Mouse (Mus musculus) stomach, embryonic 14.5 days (tissue): ENCODE results near the gene Arhgef3. TPM values are rescaled to one million over a fixed set of nuclear protein-coding genes. Genes with fewer than 3 reads are reported as not detected.

Experiments used
- ATAC-seq: fragments of 200-750 bp; cut with Nextera tagmentation; 2 replicates; pipeline ENCODE4 v1.8.0; 2017; ENCODE audit warnings: low read depth, moderate TSS enrichment; ENCODE audit not compliant: insufficient number of reproducible peaks, insufficient read depth, low FRiP score
- H3K27ac ChIP-seq: fragments of 300-500 bp; sonication (generic); 2 replicates; pipeline ENCODE4 v1.5.1; 2014; ENCODE audit warnings: mild to moderate bottlenecking, low read length, moderate library complexity, mixed read lengths
- H3K27me3 ChIP-seq: fragments of 300-500 bp; sonication (generic); 2 replicates; pipeline ENCODE4 v1.6.1; 2014; ENCODE audit warnings: low read length, control low read depth, mixed read lengths; ENCODE audit not compliant: control insufficient read depth, insufficient read depth
- H3K36me3 ChIP-seq: fragments of 300-500 bp; sonication (generic); 2 replicates; pipeline ENCODE4 v1.6.1; 2014; ENCODE audit warnings: mild to moderate bottlenecking, control low read depth, low read length, moderate library complexity, mixed read lengths; ENCODE audit not compliant: control insufficient read depth, insufficient read depth
- H3K4me1 ChIP-seq: fragments of 300-500 bp; sonication (generic); 2 replicates; pipeline ENCODE4 v1.6.1; 2014; ENCODE audit warnings: low read length, control low read depth, mixed read lengths; ENCODE audit not compliant: control insufficient read depth, insufficient read depth
- H3K4me2 ChIP-seq: fragments of 300-500 bp; sonication (generic); replicated peaks from 2 replicates; pipeline ENCODE4 v1.6.1; 2014; ENCODE audit warnings: low read depth, low read length, control low read depth
- H3K4me3 ChIP-seq: fragments of 300-500 bp; sonication (generic); 2 replicates; pipeline ENCODE4 v1.5.1; 2014; ENCODE audit warnings: low read depth, low read length, control low read depth
- H3K9ac ChIP-seq: fragments of 300-500 bp; sonication (generic); replicated peaks from 2 replicates; pipeline ENCODE4 v1.6.1; 2014; ENCODE audit warnings: low read depth, mild to moderate bottlenecking, control low read depth, low read length, moderate library complexity, mixed read lengths
- H3K9me3 ChIP-seq: fragments of 300-500 bp; sonication (generic); 2 replicates; pipeline ENCODE4 v1.6.1; 2016; ENCODE audit warnings: low read depth, low read length, control low read depth; ENCODE audit not compliant: control insufficient read depth
- WGBS: fragments of 180-500 bp; shearing (Covaris S2); extraction: QIAGEN DNeasy Blood & Tissue Kit; methylation state at CpG from one replicate; pipeline ENCODE4 v1.1.7; 2014; 5-methylcytosine and 5-hydroxymethylcytosine counted together
- polyA plus RNA-seq: library from polyadenylated mRNA; unstranded; fragments of >200 nt; fragmentation: Nextera tagmentation; extraction: Ambion mirVana; gene quantifications from 2 replicates; pipeline ENCODE4 v1.2.1, GENCODE M21; 2014

Arhgef3 gene
- polyA plus RNA-seq, 1 experiment from 2014 or later = 16.4 TPM

DNA sequence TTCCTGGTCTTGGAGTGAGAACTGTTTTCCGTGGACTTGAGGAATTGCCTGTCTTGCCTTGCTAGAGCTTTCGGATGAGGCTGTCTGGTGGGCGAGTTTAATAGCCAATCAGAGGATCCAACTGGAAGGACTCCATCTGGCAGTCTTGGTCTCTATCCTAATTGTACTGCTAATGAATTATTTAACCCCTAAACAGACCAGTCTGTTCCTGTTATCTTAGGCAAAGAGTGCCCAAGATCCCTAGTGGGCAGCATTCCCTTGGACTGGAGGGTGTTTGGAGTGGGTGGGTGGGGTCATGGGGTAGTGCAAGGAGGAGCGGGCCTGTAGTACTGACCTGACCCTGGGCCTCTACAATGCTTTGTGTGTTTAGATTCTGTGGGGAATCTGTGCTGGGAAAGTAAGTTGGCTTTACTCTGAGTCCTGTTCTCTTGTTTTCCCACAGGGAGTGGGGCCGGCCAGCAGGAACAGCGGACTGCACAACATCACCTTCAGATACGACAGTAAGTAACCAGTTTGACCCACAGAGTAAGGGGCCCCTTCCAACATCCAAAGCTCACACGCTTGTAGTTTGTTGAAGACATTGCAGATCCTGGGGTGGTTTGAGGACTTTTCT is 38.7 kb upstream of the Arhgef3 start:
- Histone ChIP-seq H3K4me3 (no peak overlapping the region), H3K27me3 (no peaks in the 10 kb centered on the region), H3K4me1 (peaks cover 47% of the 10 kb centered on the region), H3K4me2 (no peak overlapping the region), H3K36me3 (no peaks in the 10 kb centered on the region), H3K9me3 (no peaks in the 10 kb centered on the region), H3K9ac (no peak overlapping the region), H3K27ac (no peak overlapping the region)
- ATAC-seq = no peak
- 41% methylated on average over 8 of the region's 8 CpGs for WGBS

DNA sequence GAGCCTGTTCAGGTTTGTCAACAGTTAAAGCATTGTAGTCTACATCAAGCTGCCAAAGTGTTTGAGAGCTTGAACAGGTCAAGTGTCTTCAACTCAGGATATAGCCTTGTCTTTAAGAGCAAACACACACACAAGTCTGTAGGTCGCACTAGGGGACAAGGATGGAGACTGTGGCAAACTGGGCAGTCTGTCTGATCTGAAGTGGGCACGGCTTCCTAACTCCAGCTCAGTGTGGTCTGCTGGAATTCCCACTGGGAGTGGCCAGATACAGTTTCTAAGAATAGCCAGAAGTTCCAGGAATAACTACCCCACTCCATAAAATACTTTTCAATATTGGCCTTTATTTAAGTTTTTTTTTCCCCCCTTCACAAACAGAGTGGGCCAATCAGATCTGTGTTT is 38.2 kb upstream of the Arhgef3 start:
- H3K27ac ChIP-seq = no peak overlapping the region
- 59% methylated on average over 2 of the region's 2 CpGs for WGBS
- ATAC-seq = no peak
- no peaks in the 10 kb centered on the region for H3K36me3 ChIP-seq
- H3K27me3 ChIP-seq = no peaks in the 10 kb centered on the region
- H3K9ac ChIP-seq = no peak overlapping the region
- no peaks in the 10 kb centered on the region for H3K9me3 ChIP-seq
- H3K4me1 ChIP-seq = peaks cover 46% of the 10 kb centered on the region
- H3K4me2 ChIP-seq = no peak overlapping the region
- H3K4me3 ChIP-seq = no peak overlapping the region

DNA sequence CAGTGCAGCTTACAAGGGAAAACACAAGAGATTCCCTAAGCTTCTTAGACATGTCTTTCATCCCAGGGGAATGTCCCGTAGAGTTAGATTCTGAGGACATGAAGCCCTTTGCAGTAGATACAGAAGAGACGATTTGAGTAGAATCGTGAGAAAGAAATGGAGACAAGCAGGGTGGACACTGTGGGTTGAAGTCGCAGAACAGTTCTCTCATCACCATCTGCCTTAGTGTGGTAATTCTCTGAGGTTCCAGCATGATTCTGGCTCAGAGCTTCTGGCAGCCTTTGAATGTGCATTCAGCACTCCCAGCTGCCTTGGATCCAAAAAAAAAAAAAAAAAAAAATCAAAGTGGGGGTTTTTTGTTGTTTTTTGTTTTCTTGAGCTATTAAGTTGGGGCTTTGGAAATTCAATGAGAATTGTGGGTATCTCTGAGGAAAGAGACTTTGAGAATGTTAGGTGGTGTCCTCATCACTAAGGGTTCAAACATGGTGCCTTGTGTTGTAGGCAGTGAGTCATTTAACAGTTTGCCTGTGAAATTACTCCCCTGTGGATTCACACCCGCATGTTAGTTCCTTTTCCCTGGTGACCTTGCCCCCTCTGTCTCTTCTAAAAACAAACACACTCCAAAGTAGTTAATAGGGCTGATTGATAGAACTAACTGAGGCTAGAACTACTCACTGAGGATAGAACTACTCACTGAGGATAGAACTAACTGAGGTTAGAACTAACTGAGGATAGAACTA is 33.0 kb upstream of the Arhgef3 start:
- Histone ChIP-seq H3K27me3 (no peaks in the 10 kb centered on the region), H3K4me1 (peaks cover 5% of the 10 kb centered on the region; the same call in 1 of the 2 replicates), H3K4me2 (no peak overlapping the region), H3K9me3 (no peaks in the 10 kb centered on the region), H3K4me3 (no peak overlapping the region), H3K9ac (no peak overlapping the region), H3K36me3 (peaks cover 4% of the 10 kb centered on the region; the same call in 1 of the 2 replicates), H3K27ac (no peak overlapping the region)
- no peak for ATAC-seq
- WGBS = 72% methylated on average over 5 of the region's 5 CpGs

DNA sequence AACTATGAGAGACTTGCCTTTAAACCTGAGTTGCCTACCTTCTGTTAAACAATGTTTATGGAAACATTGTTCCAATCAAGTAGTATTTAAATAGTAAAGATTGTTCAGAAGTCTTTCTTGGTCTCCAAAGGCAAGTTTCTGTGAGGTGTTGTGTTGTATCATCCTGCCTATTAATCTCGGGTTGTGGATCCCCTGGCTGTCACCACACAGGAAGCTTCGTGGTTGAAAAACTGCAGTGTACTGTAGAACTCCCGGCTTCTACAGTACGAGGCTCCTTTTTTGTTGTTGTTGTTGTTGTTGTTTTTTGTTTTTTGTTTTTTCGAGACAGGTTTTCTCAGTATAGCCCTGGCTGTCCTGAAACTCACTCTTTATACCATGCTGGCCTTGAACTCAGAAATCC is 29.2 kb upstream of the Arhgef3 start:
- Histone ChIP-seq H3K9ac (no peak overlapping the region), H3K9me3 (no peaks in the 10 kb centered on the region), H3K4me2 (no peak overlapping the region), H3K27me3 (no peaks in the 10 kb centered on the region), H3K27ac (no peak overlapping the region), H3K4me1 (no peaks in the 10 kb centered on the region), H3K4me3 (no peak overlapping the region), H3K36me3 (peaks cover 11% of the 10 kb centered on the region; the same call in 1 of the 2 replicates)
- 76% methylated on average over 5 of the region's 5 CpGs for WGBS
- no peak for ATAC-seq

DNA sequence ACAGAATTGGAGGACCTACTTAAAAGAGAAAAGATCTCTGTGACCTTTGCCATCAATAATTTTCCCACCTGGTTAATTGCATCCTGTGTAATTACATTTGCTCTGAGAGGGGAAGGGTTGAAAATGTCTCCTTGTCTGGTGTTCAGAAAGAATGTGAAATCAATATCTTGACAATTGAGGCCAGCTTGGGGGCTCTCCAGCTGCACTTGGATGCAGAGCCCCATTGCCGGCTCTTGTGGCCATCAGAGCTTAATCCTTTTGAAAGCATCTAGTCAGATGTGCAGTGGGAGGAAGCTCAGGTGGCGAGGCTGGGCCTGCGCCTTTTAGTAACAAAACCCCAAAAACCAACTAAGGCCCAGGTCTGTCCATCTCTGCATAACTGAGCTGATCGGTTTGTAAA is 28.7 kb upstream of the Arhgef3 start:
- Histone ChIP-seq H3K9ac (no peak overlapping the region), H3K4me3 (no peak overlapping the region), H3K27ac (no peak overlapping the region), H3K4me2 (no peak overlapping the region), H3K4me1 (no peaks in the 10 kb centered on the region), H3K36me3 (peaks cover 11% of the 10 kb centered on the region; the same call in 1 of the 2 replicates), H3K9me3 (no peaks in the 10 kb centered on the region), H3K27me3 (no peaks in the 10 kb centered on the region)
- ATAC-seq = no peak
- 57% methylated on average over 4 of the region's 4 CpGs for WGBS

DNA sequence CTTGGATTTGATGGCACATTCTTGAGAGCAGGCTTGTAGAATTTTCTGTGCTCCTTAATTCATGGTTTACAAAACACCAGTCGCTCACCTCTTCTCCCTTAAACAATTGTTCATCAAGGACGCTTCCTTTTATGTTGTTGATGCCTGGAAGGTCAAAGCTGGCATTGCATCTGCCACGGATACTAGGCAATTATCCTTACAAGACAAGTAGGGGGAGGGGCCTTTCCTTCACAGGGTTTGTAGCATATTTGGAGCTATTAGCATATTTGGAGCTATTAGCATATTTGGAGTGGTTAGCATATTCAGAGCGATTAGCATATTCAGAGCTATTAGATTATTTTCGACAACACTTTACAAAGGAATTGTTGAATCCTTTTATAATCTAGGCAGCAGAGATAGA is 20.5 kb upstream of the Arhgef3 start:
- Histone ChIP-seq H3K9ac (no peak overlapping the region), H3K4me3 (no peak overlapping the region), H3K36me3 (peaks cover 8% of the 10 kb centered on the region), H3K4me1 (no peaks in the 10 kb centered on the region), H3K9me3 (no peaks in the 10 kb centered on the region), H3K27ac (no peak overlapping the region), H3K4me2 (no peak overlapping the region), H3K27me3 (no peaks in the 10 kb centered on the region)
- 75% methylated on average over 5 of the region's 5 CpGs for WGBS
- no peak for ATAC-seq

DNA sequence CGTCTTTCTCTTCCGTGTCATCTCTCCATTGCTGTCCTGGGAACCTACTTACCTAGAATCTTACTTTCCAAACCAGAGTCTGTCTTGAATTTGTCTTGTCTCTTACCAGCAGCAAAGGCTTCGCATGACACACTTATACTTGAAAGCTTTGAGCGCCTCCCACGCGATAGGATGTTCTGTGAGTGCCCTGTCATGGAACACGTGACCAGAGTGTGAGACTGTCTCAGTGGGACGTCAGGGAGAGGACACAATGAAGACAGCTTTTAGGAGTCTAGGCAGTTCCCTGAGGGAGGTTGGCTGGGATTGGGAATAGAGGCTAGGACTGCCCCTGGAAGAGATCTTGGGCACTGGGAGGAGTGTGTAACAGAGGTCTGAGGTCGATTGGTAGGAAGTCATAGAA is 18.6 kb upstream of the Arhgef3 start:
- Histone ChIP-seq H3K4me2 (no peak overlapping the region), H3K4me1 (no peaks in the 10 kb centered on the region), H3K36me3 (peaks cover 8% of the 10 kb centered on the region), H3K27me3 (no peaks in the 10 kb centered on the region), H3K9me3 (no peaks in the 10 kb centered on the region), H3K4me3 (no peak overlapping the region), H3K9ac (no peak overlapping the region), H3K27ac (no peak overlapping the region)
- 71% methylated on average over 9 of the region's 9 CpGs for WGBS
- ATAC-seq = no peak

DNA sequence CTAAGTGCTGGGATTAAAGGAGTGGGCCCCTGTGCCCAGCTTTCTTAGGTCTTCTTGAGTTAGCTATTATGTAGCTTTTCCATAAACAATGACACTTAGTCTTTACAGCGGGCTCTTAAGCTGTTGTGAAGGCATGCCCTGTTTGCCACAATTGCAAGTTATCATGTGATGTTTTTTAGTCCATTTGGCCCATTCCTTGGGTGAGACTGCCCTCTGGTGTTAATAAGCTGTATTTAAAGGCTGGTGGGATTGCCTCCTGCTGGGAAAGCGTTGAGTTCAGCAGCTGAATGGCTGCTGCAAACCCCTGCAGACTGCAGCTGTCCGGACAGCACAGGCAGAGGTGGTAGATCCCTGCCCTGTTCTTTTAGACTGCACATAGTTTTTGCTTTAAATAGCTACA is 17.9 kb upstream of the Arhgef3 start:
- Histone ChIP-seq H3K36me3 (peaks cover 8% of the 10 kb centered on the region), H3K27me3 (no peaks in the 10 kb centered on the region), H3K9me3 (no peaks in the 10 kb centered on the region), H3K4me2 (no peak overlapping the region), H3K27ac (no peak overlapping the region), H3K9ac (no peak overlapping the region), H3K4me1 (no peaks in the 10 kb centered on the region), H3K4me3 (no peak overlapping the region)
- 23% methylated on average over 3 of the region's 3 CpGs for WGBS
- ATAC-seq = peak; percentile 37; the same call in 1 of the 2 replicates
